Mouse (Mus musculus) cerebellum, adult 2 months (tissue): ENCODE measurements at regions not wholly inside any gene's neighbourhood (a gene's known extent, or its start where the extent isn't known, plus 50 kb on each side); places are given as distances from the start of the nearest gene placed in this dataset.

Experiments used
- DNase-seq, 2 experiments: peaks; one replicate each; pipeline ENCODE4 v3.0.0; 2021
- H3K27ac ChIP-seq: fragments of 200-500 bp; 2 replicates; pipeline ENCODE4 v1.5.1; 2012; ENCODE audit warnings: low read length, control low read depth, inconsistent platforms; ENCODE audit not compliant: insufficient read depth
- H3K27me3 ChIP-seq: fragments of 200-500 bp; 2 replicates; pipeline ENCODE4 v1.6.1; 2012; ENCODE audit warnings: inconsistent platforms, mild to moderate bottlenecking, low read length, moderate library complexity; ENCODE audit not compliant: control insufficient read depth, insufficient read depth
- H3K4me1 ChIP-seq: fragments of 200-500 bp; 2 replicates; pipeline ENCODE4 v1.6.1; 2011; ENCODE audit warnings: low read length; ENCODE audit not compliant: control insufficient read depth, insufficient read depth
- H3K4me3 ChIP-seq: fragments of 200-500 bp; replicated peaks from 2 replicates; pipeline ENCODE3; 2011; ENCODE audit warnings: mild to moderate bottlenecking, low read depth, low read length, control low read depth; ENCODE audit not compliant: insufficient read depth
- CTCF ChIP-seq: fragments of 200-500 bp; IDR thresholded peaks from 2 replicates; pipeline ENCODE4 v1.5.1; 2011; ENCODE audit warnings: low read depth, mild to moderate bottlenecking, control low read depth, low read length, moderate library complexity, borderline replicate concordance; ENCODE audit not compliant: insufficient read depth
- POLR2A ChIP-seq: fragments of 200-500 bp; IDR thresholded peaks from 2 replicates; pipeline ENCODE4 v1.6.1; 2011; ENCODE audit warnings: low read length, control low read depth, borderline replicate concordance; ENCODE audit not compliant: insufficient read depth
- WGBS: fragments of 180-500 bp; shearing (Covaris S2); methylation state at CpG from one replicate; pipeline ENCODE4 v1.1.7; 2018; 5-methylcytosine and 5-hydroxymethylcytosine counted together

DNA sequence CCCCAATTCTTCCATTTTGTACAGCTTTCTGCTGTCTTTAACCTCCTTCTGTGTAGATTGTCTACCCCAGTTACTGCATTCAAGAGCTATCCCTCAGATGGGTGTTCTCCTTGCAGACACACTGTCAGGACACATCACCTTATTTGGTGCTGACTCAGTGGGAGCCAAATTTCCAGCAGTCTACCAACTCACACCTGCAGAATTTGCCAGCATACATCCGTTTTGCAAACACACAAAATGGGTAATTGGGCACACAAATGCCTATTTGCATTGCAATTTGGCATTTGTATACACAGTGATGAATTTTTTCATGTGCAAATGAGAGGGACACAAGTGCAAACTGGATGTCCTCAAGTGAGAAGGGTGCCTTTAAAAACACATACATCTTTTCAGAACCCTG lies 649.5 kb downstream of the Bcl11a start:
- no peak overlapping the region for H3K27ac ChIP-seq
- no peak for TF ChIP-seq POLR2A
- H3K4me3 ChIP-seq, result no peak overlapping the region
- no peaks in the 10 kb centered on the region for H3K27me3 ChIP-seq
- WGBS, result 72% methylated on average over 1 of the region's 1 CpGs
- no peak for DNase-seq
- H3K4me1 ChIP-seq, result no peaks in the 10 kb centered on the region

- DNase-seq, result no peak
- no peaks in the 10 kb centered on the region for H3K4me1 ChIP-seq
- TF ChIP-seq POLR2A, result no peak
- TF ChIP-seq CTCF, result no peak
- no peak overlapping the region for H3K4me3 ChIP-seq
- no peak overlapping the region for H3K27ac ChIP-seq
- 34% methylated on average over 1 of the region's 1 CpGs for WGBS
- H3K27me3 ChIP-seq, result no peaks in the 10 kb centered on the region
These were observed 653.6 kb downstream of the Bcl11a start for GRCm38 (mm10) chr11:24731431-24731830.

- 10% methylated on average over 14 of the region's 14 CpGs for WGBS
- Histone ChIP-seq H3K27ac (no peak overlapping the region), H3K4me1 (0 out of 2 replicates have a peak, but pooled peaks cover 2% of the 10 kb centered on the region), H3K4me3 (no peak overlapping the region), H3K27me3 (no peaks in the 10 kb centered on the region)
- DNase-seq, result no peak
- TF ChIP-seq POLR2A (no peak), CTCF (no peak)
These were observed 661.9 kb downstream of the Bcl11a start for GRCm38 (mm10) chr11:24739710-24740255.

DNA sequence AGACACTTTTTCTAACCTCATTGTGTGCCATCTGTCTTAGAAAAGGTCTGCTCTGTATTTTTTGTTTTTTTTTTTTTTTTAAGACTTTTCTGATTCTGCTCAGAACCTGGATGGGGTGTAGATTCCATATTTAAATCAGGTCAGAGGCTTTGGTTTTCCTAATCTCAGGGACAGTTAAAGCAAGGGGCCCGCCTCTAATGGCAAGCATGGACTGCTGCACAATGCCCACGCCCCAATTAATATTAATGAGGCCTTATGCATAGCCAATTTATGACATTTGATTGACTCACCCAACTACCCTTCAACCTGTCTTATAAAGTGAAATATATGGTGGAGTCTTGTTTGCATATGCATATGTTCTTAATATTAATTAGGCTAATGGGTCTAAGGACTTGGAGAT lies 662.6 kb downstream of the Bcl11a start:
- H3K4me3 ChIP-seq, result no peak overlapping the region
- TF ChIP-seq CTCF (no peak), POLR2A (no peak)
- 57% methylated on average over 2 of the region's 2 CpGs for WGBS
- no peaks in the 10 kb centered on the region for H3K27me3 ChIP-seq
- no peak for DNase-seq
- H3K4me1 ChIP-seq, result 0 out of 2 replicates have a peak, but pooled peaks cover 2% of the 10 kb centered on the region
- no peak overlapping the region for H3K27ac ChIP-seq

- Histone ChIP-seq H3K27ac (no peak overlapping the region), H3K4me1 (0 out of 2 replicates have a peak, but pooled peaks cover 2% of the 10 kb centered on the region), H3K4me3 (no peak overlapping the region), H3K27me3 (no peaks in the 10 kb centered on the region)
- no peak for TF ChIP-seq POLR2A
- TF ChIP-seq CTCF, result no peak
- 58% methylated on average over 8 of the region's 8 CpGs for WGBS
- DNase-seq, result no peak
These were observed 664.7 kb downstream of the Bcl11a start for GRCm38 (mm10) chr11:24742561-24742960.

- 76% methylated on average over 1 of the region's 1 CpGs for WGBS
- 0 out of 2 replicates have a peak, but pooled peaks cover 2% of the 10 kb centered on the region for H3K4me1 ChIP-seq
- TF ChIP-seq POLR2A (no peak), CTCF (no peak)
These were observed 665.6 kb downstream of the Bcl11a start for GRCm38 (mm10) chr11:24743439-24743838.

DNA sequence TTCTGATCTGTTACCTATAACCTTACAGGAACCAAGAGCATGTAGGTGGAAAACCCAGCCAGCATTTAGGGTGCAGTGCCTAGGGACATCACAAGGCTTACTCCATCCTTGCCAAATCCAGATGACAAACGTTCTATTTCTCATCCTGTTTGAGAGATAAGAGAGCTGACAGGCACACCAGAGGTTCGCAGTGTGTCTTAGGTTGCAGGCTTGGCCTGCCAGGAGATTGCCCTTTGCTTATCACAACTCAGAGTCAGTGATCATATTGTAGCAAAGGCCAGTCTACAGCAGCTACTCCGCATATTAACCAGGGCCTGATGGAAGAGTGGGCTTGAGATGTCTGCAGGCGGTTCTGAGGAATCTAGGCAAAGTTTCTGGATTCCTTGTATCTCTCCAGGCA lies 668.0 kb downstream of the Bcl11a start:
- no peak for TF ChIP-seq CTCF
- no peak for TF ChIP-seq POLR2A
- WGBS, result 82% methylated on average over 4 of the region's 4 CpGs

More at GRCm38 (mm10) chr11:24743439-24743838, 665.6 kb downstream of the Bcl11a start:
- Histone ChIP-seq H3K27me3 (no peaks in the 10 kb centered on the region), H3K27ac (no peak overlapping the region), H3K4me3 (no peak overlapping the region)
- no peak for DNase-seq

GRCm38 (mm10) chr11:24750144-24750779 lies 672.4 kb downstream of the Bcl11a start:
- no peaks in the 10 kb centered on the region for H3K4me1 ChIP-seq
- H3K27me3 ChIP-seq, result no peaks in the 10 kb centered on the region
- TF ChIP-seq CTCF, result no peak
- no peak for TF ChIP-seq POLR2A
- no peak overlapping the region for H3K27ac ChIP-seq
- H3K4me3 ChIP-seq, result no peak overlapping the region
- no peak for DNase-seq
- 57% methylated on average over 7 of the region's 7 CpGs for WGBS

More for the DNA sequence above, 668.0 kb downstream of the Bcl11a start:
- no peaks in the 10 kb centered on the region for H3K4me1 ChIP-seq
- no peak overlapping the region for H3K27ac ChIP-seq
- no peaks in the 10 kb centered on the region for H3K27me3 ChIP-seq
- no peak for DNase-seq
- no peak overlapping the region for H3K4me3 ChIP-seq
